Mouse (Mus musculus) frontal cortex, postnatal 25 days (tissue): ENCODE measurements around the gene Sltm.
"Not testable (repeated sequence)": the region's sequence is repeated elsewhere in the genome, so short reads cannot be mapped to it uniquely, and the experiment has no call there.

Source experiments
- DNase-seq, 2 experiments: peaks; one replicate each; pipeline ENCODE4 v3.0.0; 2022; ENCODE audit warnings: low spot score in 2 of 2

Gene Sltm

DNA sequence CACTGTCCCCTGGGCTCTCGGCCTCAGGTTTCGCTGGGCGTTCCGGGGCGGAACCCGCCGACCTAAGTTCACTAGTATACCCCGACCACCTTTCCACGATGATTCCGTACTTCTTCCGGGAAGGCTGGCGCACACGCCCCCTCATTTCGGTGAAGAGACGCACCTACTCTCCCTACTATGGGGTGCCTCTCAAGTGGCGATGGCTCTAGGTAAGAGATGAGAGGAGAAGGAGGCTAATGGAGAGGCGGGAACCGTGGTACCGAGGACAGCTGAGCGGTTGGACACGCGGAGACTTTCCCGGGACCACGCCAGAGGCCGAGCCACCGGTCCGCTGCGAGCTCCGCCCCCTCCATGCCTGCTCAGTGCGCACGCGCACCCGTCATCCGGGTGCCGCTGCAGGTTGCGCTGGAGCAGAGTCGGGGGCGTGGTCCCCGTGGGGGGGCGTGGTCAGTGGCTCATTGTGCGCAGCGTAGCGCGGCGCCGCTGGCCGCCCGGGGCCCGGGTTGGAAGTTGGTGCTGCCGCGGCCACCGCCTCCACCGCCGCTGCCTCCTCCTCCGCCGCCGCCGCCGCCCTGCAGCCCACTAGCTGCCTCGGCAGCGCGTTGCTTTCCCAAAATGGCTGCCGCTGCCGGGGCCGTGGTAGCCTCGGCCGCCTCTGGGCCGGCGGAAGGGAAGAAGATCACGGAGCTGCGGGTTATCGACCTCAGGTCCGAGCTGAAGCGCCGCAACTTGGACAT lies at the start of gene Sltm:
Gene Sltm (plus strand): TSS at position 450 of the 737 bp plus-strand sequence.
- peak; percentile 97 to 98 for DNase-seq

DNA sequence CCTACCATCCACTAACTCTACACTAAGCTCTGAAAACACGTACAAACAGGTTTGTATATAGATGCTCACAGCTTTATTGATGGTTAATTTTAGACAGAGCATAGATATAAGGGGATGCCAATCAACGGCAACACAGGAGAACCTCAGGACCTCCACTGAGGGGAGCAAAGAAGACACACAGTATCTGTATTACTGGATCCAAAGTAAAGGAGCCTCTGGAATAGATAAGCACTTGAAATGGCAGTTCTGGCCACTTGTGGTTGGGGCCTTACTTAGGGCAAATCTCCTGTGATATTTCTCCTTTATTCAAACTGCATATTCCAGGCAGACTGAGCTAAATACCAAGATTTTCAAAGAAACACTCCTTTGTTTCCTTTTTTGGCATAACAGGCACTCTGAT lies 49.5 kb upstream of the Sltm start:
- no peak for DNase-seq

DNA sequence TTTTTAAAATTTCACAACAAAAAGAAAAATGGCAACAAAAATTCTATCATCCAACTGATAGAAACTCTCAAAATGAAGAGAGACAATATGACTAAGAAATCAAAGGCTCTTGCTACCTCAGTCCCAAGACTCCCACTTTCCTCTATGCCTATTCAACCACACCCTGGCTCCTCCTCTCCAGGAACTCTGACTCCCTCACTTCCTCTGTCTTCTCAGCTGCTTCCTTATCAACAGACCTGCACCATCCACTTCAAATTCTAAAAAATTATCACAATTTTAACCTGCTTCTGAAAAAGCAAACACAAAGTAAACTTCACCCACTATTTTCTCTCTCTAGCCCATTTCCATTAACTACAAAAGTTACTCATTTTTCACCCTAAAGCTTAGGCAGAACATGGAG lies 45.6 kb upstream of the Sltm start:
- DNase-seq: no peak

DNA sequence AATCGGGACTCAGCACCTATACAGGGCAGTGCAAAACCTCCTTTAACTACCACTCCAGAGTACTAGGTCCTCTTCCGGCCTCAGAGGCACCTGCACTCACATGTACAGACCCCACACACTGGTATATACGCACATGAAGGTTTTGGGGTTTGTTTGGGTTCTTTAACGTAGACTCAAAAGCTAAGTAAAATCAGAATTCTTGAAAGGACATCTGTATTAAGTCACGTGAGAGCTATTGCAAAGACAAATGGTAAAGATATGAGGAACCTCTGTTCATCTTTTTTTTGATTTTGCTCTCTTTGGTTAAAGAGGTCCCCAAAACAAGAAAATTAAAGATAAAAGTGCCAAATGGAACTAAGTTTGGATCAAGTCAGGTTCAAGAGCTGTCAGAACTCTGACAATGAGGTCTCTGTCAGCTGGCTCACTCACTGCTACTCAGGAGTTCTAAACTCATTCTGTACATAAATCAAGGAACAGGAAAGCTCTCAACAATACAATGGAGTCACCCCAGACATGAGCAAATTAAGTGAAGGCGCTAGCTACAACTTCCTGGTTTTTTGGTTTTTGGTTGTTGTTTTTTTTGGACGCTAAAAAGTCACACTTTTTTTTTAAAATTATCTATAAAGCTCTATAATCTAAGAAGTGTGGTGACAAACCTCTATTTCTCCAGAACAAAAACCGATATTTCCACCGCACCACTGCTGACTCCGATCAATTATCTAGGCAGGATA lies 40.1 kb upstream of the Sltm start:
- DNase-seq: no peak

DNA sequence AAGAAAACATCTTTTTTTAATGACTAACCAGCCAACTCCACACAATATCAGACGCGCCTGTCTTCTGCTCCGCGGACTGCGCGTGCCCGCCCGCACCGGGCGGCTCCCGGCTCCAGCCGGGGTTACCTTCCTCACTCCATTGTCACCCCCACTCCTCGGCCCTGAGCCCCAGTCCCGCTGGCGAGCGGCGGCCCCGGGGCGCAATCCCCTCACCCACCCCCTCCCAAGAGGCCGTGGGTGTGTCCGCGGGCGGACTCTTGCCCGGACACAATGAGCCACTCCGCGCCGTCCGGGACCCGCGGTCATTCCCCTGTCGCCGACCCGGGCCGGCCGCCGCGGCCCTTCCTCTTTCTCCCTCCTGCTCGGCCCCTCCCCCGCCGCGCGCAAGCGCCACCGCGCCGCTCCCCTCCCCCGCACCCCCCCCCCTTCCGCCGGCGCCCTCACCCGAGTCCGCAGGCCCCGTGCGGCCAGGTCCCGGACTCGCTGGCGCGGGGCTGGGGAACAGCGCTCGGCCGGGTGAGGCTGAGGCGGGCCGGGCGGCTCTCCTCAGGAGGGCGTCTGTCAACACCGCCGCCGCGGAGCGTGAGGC lies 39.4 kb upstream of the Sltm start:
- DNase-seq: peak in 1 of 2 experiments; percentile 36

GRCm38 (mm10) chr9:70503626-70504041 lies 38.9 kb upstream of the Sltm start, which contains the start of gene Rnf111:
TSS of gene Rnf111 (minus strand) at chr9:70503725.
- peak; percentile 90 to 93 for DNase-seq

DNA sequence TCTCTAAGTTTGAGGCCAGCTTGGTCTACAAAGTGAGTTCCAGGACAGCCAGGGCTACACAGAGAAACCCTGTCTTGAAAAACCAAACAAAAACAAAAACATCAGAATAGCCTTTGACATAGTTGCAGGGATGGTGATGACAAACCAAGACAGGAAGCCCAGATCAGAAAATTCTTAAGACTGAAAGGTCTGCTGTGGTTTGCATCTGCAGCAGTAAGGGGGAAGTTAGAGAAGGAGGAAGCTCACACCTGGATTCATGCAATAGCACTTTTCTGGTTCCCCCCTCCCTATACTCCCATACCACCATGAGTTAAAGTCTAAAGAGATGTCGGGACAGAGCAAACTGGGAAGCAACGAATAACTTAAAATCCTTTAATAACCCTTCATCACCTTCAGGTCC lies 36.4 kb upstream of the Sltm start:
- no peak for DNase-seq

DNA sequence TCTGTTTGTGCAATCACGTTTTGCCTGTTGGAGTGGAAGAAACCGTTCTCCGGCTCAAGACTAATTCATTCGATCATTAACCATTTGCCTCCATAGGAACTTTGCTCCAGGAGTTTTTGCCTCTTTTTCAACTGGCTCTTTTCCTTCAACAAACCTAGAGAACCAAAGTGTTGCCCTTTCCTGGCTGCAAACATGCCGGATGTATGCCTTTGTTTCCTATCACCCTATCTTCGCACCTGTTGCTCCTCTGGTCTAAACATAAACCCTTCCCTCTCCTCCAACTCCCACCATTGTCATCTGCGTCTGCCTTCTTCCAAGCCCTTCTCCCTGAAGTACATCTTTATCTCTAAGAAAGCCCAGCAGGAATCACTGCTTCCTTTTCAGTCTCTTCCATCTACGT lies 35.8 kb upstream of the Sltm start:
- DNase-seq: no peak

- DNase-seq: no peak
These were observed 32.5 kb upstream of the Sltm start for GRCm38 (mm10) chr9:70509906-70510525.

- no peak for DNase-seq
These were observed 31.5 kb upstream of the Sltm start for GRCm38 (mm10) chr9:70510998-70511583.

DNA sequence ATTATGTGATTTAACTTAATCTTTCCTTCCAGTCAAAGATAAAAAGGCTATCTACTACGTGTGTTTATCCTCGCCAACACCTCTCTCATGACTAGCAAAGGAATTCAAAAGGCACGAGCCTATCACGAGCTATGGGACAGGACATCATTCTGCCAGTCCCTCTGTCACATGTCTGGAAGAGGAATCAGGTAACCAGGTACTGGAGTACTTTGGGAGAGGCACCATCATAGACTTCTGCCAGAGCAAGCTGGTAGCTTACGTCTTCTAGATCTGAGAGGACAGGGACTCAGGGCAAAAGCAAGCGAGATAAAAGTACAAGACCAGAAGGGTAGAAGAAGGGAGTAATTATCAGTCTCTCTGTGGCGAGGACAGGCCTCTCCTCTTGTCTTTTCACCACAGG lies 30.9 kb upstream of the Sltm start:
- no peak for DNase-seq

DNA sequence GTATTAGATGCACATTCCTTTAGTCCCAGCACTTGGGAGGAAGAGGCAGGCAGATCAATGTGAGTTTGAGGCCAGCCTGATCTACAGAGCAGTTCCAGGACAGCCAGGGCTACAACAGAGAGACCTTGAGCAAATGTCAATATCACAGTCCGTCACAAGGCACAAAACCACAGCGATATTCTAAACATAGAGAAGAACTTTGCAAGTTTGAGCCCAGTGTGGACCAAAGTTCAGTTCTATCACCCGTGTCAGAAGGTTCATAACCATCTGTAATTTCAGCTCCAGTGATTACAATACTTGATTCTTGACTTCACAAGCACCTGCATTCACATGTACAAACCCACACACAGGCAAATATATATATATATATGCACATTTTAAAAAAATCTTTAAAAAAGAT lies 21.9 kb upstream of the Sltm start:
- no peak for DNase-seq

DNA sequence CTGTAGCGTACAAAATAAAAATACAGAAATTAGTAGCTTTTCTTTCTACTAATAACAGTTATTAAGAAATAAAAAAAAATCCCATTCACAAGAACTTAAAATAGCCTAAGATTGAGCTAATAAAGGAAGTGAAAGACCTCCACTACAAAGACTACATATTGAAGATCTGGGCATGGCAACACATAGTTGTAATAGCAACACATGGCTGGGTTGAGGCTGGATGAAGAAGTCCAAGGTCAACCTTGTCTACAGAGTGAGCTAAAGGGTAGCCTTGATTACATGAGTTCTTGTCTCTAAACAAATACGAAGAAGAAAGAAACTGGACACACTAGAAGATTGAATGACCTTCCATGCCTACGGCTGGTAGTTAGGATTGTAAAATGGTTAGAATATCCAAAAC lies 18.7 kb upstream of the Sltm start:
- no peak for DNase-seq

DNA sequence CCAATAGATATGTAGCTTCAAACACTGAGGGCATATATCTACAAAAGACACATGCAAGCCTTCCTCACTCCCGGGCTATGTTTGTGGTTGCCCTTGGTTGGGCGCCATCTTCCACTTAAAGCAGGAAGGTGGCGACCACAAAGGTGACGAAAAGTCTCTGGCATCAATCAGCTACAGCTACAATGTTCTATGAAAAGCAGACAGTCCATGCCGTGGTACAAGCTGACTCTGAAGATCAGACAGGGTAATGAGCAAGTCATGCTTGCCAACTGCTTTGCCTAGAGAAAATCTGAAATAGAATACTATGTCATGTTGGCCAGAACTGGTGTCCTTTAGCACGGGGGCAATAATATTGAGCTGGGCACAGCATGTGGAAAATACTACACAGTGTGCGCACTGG lies 18.2 kb upstream of the Sltm start:
- no peak for DNase-seq

GRCm38 (mm10) chr9:70533328-70533727 lies 9.2 kb upstream of the Sltm start:
- no peak for DNase-seq

DNA sequence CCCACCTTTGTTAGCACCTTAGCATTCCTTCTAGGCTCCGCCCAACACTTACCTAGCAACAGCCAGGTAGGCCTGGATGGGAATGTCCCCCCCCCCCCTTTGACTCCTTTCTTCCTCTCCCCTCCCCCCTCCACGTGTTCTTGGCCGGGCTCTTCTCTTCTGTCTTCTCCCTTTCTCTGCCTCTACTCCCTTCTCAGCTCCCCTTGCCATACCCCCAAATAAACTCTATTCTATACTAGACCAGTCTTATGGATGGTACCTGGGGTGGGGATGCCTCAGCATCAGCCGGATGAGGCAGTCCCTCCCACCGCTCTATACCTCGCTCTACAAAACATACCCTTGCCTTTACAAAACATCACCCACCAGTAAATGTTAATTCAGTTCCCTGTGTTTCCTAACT lies 970 bp upstream of the Sltm start:
- DNase-seq: no peak

GRCm38 (mm10) chr9:70543048-70543880 lies 710 bp downstream of the Sltm start:
- no peak for DNase-seq

- no peak for DNase-seq
These were observed 1.4 kb downstream of the Sltm start for GRCm38 (mm10) chr9:70543985-70544384.

DNA sequence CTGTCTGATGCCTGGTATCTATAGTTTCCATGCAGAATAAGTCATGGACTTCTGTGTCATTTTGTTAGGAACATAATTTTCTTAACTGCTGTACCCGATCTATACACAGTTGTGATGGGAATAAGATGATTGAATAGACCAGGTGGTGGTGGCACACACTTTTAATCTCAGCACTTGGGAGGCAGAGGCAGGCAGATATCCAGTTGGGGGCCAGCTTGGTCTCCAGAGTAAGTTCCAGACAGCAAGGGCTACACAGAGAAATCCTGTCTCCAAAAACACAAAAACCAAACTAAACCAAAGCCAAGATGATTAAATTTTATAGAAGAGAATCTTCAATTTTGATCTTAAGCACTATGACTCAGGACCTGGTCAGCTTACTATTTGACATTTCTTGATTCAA lies 2.3 kb downstream of the Sltm start:
- DNase-seq: no peak

DNA sequence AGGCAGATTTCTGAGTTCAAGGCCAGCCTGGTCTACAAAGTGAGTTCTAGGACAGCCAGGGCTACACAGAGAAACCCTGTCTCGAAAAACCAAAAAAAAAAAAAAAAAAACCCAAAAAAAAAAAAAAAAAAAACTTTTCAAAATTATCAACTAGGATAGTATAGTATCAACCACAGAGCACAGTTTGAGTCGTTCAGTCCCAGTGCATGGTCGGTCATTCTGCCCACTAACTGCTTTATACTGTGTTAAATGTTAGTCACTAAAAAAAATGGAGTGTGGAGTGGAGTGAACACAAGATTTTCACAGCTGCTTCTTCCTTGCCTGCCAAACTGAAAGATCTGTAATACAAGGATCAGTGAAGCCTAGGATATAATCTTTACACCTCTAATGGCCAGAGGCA lies 4.0 kb downstream of the Sltm start:
- not testable (repeated sequence) for DNase-seq

DNA sequence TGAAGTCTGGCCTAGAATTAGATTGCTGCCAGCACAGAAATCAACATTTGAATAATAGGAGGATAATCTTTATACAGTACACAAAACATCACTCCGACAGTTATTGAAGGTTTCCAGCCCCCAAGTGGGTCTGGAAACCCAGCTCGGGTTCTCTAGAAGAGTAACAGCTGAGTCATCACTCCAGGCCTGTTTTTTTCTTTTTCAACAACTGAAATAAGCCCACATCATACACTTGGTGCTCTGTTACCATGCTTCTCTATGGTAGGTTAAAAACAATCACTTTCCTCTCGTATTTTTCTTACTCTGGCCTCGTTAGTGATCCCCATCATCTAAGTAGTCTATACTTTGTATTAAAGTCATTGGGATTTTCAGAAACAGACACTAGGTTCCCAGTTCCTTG lies 5.8 kb downstream of the Sltm start:
- no peak for DNase-seq
